Mouse (Mus musculus) cerebellum, adult 9-11 months (tissue): ENCODE measurements around the gene Meiob.

Experiments
- DNase-seq: peaks from one replicate; pipeline ENCODE4 v3.0.0; 2022

The Meiob gene

DNA sequence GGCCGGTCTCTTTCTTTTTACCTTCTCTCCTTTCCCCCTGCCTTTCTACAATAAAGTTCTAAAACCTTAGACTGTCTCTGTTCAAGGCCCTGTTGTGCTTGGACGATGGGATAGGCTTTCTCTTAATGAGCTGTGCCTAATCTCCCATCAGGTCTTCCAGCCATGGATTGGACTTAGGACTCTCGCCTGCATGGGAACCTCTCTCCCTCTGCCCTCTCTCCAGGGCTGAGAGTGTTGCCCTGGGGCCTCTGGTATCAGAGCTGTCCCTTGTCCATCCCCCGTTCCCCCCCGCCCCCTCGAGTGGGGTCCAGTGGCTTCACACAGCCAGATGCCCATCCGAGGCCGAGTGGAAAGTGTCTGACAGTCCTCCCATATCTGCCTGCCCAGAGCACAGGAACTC lies 70.9 kb downstream of the Meiob start:
- DNase-seq = no peak

DNA sequence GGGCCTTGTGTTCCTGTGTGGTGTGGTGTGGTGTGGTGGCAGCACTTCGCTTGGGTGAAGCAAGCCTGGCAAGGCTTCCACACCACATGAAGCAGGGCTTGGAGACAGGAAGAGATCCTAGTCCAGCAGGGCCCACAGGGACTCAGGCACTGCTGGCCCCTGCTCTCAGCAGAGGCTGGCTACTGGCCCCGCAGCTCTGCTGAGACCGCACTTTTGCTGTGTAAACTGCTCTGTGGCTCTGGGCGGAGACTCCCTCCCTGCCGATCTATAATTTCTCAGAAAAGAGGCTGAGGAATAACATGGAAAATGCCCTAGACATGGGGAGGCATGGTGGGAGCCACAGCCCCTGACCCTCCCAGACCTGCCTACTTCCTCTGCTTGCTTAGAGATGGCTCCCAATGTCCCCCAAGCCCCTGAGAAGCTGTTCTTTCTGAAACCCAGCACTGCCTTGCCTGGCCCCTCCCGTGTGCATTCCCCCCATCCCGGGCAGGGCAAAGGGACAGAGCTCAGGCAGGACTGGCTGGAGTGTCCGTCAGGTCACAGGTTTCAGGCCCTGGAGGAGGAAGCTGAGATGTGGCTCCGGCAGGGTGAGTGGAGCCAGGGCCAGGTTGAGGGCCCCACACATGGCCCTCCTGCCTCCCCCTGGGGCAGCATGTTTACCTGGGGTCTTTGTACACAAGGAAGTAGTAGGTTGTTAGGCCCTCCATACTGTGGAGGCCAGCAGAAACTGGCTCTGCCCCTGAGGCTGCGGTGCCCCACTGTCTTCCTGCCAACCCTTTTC lies 73.4 kb downstream of the Meiob start:
- peak; percentile 1 for DNase-seq

DNA sequence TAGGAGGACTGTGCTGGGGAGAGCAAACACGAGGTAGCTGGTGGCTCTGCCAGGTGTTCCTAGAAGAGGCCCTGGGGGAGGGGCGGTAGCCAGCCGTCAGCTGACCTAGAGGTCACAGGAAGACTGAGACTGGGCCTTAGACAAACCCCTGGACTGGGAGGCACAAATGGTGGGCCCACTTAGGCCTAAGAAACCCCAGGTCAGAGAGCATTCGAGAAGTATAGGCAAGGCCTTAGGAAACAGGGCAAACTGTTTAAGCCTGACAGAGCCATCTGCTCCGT lies 74.0 kb downstream of the Meiob start:
- peak; percentile 23 for DNase-seq

DNA sequence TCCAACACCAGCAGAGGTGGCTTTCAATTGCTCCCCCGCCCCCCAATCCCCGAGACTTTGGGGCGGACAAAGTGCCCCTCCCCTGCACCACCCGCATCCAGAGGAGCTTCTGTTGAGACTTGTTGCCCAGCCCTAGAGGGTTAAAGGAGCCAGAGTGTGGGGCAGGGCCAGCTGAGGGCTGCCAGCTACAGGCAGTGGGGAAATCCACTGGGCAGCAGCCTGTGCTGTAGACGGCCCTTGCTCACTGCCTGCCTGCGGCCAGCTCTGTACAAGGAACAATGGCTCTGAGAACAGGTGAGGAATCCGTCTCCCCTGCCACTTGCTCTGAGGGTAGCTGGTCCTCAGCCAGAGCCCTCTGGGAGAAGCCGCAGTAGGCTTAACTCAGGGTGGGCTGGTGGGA lies 74.4 kb downstream of the Meiob start:
- peak; percentile 9 for DNase-seq

DNA sequence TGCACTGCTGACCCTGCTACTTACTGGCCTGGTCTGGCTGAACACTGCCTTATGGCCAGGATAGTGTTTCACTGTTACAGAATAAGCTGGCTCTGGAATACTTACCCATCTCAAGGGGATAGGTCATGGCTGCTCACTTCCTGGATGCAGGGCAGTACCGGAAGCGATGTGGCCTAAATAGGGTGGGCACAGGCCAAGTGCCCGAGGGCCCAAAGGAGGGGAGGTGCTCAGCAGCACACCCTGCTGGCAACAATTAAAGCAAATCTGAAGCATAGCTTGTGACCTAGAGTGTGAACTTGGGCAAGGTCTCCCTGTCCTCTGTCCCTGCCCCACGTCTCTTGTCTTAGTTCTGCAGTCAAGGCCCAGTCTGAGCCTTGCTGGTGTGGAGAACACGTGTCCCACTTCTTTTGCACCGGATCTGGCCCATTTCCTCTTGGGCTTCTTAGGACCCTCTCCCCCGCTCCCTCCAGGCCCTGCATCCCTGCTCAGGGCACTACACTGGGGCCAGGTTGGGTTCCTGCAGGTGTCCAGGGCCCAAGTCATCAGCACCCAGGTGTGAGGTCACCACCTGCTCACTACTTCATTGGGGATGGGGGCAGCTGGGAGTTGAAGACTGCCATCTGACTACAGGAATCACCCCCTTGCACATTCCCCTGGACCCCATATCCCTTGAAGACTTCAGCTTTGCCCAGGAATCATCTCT lies 77.8 kb downstream of the Meiob start:
- peak; percentile 39 for DNase-seq

DNA sequence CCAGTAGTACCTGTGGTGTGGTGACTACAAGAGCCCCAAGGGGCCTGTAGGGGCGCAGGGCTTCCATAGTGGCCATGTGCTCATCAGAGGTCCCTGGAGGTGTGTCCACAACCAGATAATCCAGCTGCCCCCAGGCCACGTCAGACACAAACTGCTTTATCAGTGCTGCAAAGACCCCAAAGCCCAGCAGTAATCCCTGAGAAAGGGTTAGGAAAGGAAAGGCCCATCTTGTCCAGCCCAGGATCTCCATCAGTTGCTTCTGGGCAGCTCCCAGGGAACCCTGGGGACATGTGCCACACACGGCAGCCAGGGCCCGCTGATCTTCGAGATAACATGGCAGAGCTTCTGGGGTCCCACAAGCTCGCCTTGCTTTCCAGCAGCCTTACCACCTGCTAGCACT lies 80.3 kb downstream of the Meiob start:
- DNase-seq = peak; percentile 46

DNA sequence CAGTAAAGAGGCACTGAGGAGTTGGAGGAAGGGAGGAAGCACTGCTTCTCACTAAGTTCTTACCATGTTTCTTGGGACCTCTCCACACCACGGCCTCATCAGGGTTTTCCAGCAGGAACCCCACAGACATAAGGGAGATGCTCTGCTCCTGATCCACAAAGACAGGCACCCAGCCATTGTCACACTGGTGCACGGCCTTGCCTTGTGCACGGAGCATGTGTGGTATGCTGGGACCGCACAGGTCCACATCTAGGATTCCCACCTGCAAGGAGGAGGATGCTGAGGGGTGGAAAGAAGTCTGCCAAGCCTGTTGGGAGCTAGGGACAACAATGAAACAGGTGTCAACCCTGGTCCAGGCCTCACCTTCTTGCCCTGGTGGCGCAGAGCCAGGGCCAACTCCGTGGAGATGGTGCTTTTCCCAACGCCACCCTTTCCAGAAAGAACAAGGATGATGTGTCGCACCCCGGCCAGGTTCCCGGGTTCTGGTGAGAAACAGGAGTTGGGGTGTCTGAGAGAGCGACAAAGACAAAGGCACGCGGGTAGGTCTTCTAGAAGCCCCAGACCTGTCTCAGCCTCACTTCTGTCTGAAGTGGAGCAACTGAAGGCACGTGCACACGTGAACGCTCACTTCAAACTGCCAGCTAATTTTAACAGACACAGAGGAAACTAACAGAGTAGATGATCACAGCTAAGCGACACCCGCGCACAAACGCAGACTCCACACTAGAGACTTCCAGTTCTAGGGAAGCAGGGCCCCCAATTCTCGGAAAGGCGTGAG lies 81.5 kb downstream of the Meiob start:
- peak; percentile 77 for DNase-seq

DNA sequence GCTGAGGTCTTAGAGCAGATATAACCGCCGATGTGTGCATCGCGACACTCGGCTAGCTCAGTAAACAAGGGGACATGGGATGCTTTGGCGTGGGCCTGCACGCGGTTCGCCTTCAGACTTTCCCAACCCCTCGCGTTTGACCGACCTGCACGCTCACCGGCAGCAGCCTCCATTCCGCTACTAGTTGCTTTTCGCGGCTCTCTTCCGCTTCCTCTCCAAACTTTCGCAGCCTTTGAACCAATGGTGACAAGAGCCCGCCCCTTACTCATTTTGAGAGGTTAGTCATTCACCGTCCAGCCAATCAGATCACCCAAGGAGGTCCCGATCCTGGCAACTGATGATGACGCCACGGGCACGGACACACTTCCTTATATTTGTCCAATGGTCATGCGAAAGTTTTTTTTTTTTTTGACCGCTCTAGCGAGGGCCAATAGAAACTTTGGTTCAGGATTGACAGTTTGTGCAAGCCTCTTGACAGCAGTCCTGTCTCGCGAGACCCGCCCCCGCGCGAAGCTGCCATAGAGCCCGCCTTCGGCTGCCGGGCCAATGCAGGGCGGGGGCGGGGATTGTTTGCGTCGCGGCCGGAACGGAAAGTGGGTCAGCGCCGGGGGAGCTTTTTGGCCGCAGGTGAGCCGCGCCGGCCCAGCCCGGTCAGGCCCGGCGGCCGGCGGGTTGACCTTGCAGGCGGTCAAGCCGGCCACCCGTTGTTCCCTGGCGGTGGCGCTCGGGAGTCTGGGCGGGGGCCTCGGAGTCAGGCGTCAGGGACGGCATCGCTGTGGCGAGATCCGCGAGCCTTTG lies 82.2 kb downstream of the Meiob start, which contains the start of the genes Nubp2 and Spsb3:
Nubp2 (minus strand) TSS at position 216 of the 798 bp plus-strand sequence.
Spsb3 (plus strand) TSS at position 510 of the 798 bp plus-strand sequence.
- peak; percentile 99 for DNase-seq

DNA sequence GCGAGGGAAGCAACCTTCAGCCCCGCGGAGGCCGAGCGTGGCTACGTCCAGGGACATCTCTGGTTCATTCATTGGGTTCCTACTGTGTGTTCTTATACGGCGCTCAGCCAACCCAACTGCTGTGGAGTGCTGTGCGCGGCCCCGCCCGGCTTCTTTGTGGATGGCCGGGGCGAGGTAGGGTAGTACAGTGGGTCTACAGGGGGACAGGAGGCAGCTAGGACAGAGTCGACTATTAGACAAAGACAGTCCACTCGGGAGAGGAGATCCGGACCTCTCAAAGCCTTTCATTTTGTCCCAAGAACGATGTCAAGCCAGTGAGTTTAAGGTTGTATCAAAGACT lies 82.8 kb downstream of the Meiob start:
- DNase-seq = no peak

DNA sequence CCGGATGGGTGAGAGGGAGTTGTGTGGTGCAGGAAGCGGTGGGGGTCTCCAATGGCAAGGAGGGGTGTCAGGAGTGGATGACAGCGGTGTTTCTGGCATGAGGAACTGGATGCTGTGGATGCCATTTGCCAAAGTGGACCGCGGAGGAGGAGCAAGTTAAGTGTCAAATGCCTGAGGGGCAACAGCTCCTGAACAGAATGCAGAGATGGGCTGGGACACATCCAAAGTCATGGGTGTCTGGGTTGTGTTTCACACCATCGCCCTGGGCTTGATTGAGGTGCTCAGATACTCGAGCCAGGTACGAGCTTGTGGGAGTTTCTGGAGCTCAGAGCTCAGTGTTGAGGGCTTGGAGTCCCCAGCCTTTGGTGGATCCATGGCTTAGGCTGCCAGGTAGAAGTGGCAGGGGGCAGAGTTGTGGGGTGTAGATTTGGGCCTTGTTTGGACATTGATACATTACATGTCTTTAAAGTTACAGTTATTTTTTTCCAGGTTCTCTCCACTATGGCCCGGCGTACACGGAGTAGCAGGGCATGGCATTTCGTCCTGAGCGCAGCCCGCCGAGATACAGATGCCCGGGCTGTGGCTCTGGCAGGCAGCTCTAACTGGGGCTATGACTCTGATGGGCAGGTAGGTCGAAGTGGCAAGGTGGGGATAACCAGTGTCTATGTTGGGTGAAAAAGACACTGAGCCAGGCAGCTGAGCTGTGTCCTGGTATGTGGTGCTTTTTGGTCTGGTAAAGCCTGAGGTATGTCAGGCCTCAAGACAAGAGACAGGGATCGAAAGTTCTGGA lies 83.4 kb downstream of the Meiob start:
- peak; percentile 75 for DNase-seq

DNA sequence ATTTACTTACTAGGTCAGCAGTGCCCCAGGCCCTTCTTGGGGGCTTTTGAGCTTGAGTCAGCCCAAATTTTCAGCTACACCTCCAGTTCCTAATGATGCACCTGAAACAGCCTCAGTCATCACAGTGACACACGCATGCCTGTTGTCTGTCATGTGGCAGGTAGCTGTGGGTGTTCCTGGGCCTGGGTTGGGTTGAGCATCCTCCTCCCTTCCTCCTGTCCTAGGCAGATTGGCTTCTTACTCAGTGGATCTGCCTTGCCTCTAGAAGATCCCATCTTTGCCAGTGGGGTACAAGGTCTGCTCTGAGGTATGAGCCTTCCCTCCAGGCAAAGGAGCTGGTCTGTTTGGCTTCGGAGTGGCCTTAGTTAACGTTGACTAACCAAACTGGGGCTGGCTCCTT lies 84.8 kb downstream of the Meiob start:
- peak; percentile 27 for DNase-seq
